Mouse (Mus musculus) heart, postnatal 10 days (tissue): ENCODE data around the gene Plcl2. TPM values are rescaled to one million over a fixed set of nuclear protein-coding genes. Genes with fewer than 3 reads are reported as not detected.

Source experiments
- DNase-seq, 2 experiments: peaks; one replicate each; pipeline ENCODE4 v3.0.0; 2021
- intact Hi-C: fragments of 180-260 bp; cut with DNase I; formaldehyde crosslinking; loops from one replicate; pipeline ENCODE4 v1.15.1; 2025
- total RNA-seq, 2 experiments: library from RNA; stranded (reverse); gene quantifications; 2 replicates each; pipeline ENCODE4 v1.2.3; 2021

The Plcl2 gene
- total RNA-seq, result 10 to 100 TPM; 11.0 to 11.6 TPM

DNA sequence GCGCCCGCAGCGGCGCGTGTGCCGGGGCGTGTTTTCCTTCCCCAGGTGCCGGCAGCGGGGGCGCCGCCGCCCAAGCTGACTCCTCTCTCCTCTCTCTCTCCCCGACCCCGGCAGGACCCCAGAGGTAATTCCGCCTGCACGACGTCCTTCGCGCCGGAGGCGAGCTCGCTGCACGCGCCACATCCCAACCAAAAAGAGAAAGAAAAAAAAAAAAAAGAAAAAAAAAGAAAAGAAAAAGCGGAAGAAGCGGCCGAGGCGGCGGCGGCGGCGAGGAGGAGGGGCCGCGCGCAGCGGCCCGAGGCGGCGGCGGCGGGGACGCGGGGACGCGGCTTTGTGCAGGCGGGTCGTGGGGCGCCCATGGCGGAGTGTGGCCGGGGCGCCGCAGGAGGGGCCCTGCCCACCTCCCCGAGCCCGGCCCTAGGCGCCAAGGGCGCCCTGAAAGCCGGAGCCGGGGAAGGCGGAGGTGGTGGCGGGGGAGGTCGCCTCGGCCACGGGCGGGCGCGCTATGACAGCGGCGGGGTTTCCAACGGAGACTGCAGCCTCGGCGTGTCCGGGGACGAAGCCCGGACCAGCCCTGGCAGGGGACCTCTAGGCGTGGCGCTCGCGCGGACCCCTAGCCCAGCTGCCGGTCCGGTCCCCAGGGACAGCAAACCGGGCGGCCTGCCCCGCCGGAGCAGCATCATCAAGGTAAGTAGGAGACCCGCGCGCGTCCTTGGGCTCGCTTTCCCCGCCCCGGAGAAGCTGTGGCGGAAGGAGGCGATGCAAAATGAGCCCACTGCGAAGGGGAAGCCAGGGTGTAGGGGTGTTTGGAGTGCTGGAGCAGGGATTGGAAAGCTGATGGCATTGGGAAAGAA, at the start of gene Plcl2:
TSS of gene Plcl2 (plus strand) at position 153 of the 854 bp plus-strand sequence.
- peak; percentile 77 to 80 for DNase-seq
- intact Hi-C loops, result loop anchor here (2.0 to 5.0 kb wide), 4 partner anchors 39 to 285 kb away; partner anchors contain the start of gene Dazl

DNA sequence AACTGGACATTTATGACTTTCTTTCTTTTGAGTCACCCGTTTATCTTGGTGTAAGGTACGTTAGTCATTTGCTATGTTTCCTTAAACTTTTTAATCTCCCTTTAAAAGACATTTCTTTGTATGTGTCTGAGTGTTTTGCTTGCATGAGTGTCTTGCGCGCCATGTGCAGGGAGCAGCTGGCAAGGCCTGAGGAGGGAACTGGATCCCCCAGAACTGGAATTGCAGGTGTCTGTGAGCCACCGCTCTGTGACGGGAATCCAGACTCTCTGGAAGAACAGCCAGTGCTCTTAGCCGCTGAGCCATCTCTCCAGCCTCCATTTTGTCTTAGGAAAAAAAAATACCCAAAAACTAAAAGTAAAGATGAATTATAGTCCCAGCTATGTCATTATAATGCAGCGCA, 48.9 kb upstream of the Plcl2 start:
- DNase-seq, result no peak
- intact Hi-C loops, result no loop called here

DNA sequence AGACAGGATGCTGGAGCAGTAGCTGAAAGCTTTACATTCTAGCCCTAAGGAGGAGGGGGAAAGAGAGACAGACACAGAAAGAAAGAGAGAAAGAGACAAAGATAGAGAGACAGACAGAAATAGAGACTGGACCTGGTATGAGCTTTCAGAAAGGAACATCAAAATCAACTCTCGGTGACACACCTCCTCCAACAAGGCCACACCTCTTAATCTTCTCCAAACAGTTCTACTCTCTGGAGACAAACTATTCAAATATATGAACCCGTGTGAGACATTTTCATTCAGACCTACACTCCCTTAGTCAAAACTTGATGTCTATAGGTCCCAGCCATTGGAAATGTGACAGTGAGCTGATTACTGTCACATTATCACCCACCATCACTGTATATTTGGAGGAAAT, 41.8 kb upstream of the Plcl2 start:
- intact Hi-C loops, result no loop called here

GRCm38 (mm10) chr17:50469126-50469525, 40.1 kb upstream of the Plcl2 start:
- no peak for DNase-seq
- intact Hi-C loops, result no loop called here

More for the DNA sequence above, 41.8 kb upstream of the Plcl2 start:
- no peak for DNase-seq

GRCm38 (mm10) chr17:50469543-50470431, 39.4 kb upstream of the Plcl2 start:
- peak; percentile 37 to 46 for DNase-seq
- intact Hi-C loops, result loop anchor here (2.0 kb wide), 1 partner anchor 39 kb away; the partner anchor contains the start of gene Plcl2

- intact Hi-C loops, result loop anchor here (2.0 kb wide), 1 partner anchor 38 kb away; the partner anchor contains the start of gene Plcl2
- peak; percentile 59 to 69 for DNase-seq
Measured at GRCm38 (mm10) chr17:50470432-50471078, 38.6 kb upstream of the Plcl2 start.

DNA sequence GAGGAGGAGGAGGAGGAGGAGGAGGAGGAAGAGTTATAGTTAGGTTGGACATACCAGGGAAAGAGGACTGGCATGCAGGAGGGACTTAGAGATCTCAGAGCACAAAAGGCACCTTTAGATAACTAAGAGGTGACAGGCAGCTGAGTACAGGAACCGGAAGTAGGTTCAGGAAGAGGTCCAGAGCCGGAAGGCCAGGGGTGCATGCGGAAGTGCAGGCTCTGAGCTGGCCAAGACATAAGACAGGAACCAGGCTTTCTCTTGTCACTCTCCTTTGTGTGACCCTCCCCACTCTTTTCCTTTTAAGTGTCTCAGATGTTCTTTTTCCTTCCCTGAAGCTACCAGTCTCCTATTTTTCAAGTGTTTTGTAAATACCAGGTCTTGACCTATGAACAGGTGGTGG, 38.0 kb upstream of the Plcl2 start:
- intact Hi-C loops, result loop anchor here (2.0 kb wide), 1 partner anchor 38 kb away; the partner anchor contains the start of gene Plcl2
- DNase-seq, result peak in 1 of 2 experiments; percentile 32

GRCm38 (mm10) chr17:50477277-50477676, 31.9 kb upstream of the Plcl2 start:
- DNase-seq, result no peak
- intact Hi-C loops, result no loop called here

DNA sequence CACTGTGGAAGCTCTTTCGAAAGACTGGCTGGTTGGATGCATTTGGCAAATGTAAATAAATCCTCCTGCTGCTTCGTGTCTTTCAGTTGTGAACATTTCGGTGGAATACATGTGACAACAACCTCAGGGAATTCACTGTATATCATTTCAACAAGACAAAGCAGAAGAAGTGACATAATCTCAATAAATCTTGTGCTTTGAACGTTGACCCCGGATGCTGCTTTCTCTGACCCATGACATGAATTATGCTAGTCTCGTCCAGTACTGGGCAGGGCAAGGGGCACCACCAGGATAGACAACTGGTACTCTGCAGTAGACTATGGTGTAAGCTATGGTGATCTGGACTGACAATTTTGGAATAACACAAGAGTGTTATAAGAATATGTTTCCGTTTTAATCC, 28.3 kb upstream of the Plcl2 start:
- no peak for DNase-seq
- intact Hi-C loops, result no loop called here

DNA sequence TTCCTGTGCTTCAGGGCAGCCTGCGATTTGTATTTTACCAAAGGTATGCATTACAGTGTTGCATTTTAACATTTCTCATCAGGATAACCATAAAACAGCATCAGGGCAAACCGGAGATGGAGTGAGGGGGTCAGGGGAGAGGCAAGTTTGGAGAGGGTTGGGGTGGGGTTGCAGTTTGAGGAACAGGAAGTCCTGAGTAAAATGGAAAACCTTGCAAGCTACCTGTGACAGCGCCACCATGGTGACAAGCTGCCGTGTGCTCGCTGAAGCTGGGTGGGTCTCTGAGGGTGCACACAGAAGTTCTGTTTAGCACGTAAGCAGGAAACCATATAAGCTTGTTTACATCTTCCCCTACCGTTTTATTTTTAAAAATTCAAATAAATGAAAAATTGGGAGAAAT, 25.5 kb upstream of the Plcl2 start:
- no peak for DNase-seq
- intact Hi-C loops, result no loop called here

GRCm38 (mm10) chr17:50484981-50485380, 24.2 kb upstream of the Plcl2 start:
- intact Hi-C loops, result no loop called here

GRCm38 (mm10) chr17:50487058-50487618, 22.1 kb upstream of the Plcl2 start:
- no peak for DNase-seq
- intact Hi-C loops, result no loop called here

More at GRCm38 (mm10) chr17:50484981-50485380, 24.2 kb upstream of the Plcl2 start:
- DNase-seq, result no peak

GRCm38 (mm10) chr17:50487670-50488069, 21.5 kb upstream of the Plcl2 start:
- intact Hi-C loops, result no loop called here
- no peak for DNase-seq

GRCm38 (mm10) chr17:50488406-50488805, 20.8 kb upstream of the Plcl2 start:
- DNase-seq, result no peak
- intact Hi-C loops, result no loop called here

GRCm38 (mm10) chr17:50488895-50489294, 20.3 kb upstream of the Plcl2 start:
- intact Hi-C loops, result no loop called here
- no peak for DNase-seq

DNA sequence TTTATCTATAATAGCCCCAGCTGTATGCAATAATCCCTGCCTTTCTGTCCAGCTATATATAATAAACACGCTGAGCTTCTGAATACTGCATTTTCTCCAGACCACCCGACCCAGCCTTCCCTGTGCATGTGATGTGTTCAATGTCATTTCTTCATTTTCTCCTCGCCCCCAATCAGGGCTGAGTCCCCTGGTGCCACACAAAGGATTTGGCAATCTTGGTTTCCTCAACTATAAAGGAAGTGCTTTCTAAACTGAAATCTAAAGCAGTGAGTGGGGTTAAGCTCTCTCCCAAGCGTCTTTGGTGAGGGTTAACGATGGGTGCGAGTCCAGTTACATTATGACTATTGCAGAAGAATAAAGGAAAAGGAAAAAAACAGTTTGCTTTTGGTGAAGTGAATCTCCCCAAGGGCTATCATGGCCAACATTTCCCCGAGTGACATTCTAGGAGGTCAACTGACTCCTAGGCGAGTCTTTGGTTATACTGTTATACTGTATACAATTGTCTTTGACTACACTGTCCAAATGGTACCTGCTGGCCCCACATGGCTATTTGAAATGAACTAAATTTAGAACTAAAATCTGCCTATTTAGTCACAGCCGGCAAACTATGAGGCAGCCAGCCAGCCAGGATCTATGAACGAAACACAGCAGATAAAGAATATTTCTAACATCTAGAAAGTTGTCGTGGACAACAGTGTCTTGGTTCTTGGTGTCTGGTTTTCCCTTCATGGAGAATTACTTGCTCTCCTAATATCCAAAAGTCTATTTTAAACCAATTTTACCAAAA, 18.4 kb upstream of the Plcl2 start:
- DNase-seq, result no peak
- intact Hi-C loops, result no loop called here

DNA sequence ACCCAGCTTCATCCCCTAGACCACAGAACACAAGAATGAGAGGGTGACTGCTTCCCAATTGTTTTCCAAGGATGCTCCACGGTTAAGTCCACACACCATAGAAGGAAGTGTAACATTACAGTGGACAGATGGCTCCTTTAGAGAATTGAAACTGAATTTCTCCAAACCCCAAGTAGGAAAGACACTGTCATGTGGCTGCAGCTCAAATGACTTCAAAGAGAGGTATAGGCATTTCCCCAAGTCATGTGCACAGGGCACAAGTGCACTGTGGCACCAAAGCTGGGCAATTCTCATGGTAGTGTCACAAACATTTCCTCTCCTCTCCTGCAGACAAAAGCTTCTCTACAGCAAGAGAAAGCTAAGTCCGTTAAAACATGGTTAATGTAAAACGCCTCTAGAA, 17.7 kb upstream of the Plcl2 start:
- no peak for DNase-seq
- intact Hi-C loops, result no loop called here

- no peak for DNase-seq
- intact Hi-C loops, result no loop called here
Measured at GRCm38 (mm10) chr17:50495216-50495889, 13.8 kb upstream of the Plcl2 start.
